1 mouse cellular context compared by ENCODE assay signal in the genomic region with DNA sequence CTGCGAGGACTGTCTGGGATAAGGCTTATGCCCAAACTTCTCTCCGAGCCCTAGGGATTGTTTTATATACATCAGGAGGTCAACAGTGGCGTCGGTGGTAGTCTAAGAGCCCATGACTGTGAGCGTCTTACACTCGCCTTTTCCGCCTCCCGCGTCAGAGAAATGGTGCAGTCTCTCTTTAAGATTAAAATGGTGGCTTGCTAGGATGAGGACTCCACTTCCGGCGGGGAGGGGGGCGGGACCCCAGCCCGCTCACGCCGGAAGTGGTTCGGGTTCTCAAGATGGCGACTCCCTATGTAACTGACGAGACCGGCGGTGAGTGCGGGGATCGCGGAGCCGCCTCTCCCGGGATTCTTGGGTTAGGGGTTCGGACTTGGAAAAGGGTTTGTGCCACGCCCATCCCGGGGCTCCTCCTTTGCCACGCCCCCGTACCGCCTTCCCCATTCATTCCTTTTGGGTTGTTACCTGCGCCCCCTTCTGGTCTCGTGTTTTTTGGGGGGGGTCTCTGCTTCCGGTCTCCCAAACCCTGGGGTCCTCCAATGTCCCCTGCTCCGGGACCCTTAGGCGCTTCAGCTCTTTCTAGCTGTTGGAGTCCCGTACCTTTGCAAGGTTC.
TF ChIP-seq lines count a peak whose summit lies in the region.

No protein-coding gene starts in this region.

TF ChIP-seq in C2C12, 6 proteins besides CTCF, POLR2A, EP300 and RAD21:
- TF ChIP-seq MAX (IDR thresholded peaks at IDR 0.05) (no peak), CEBPB (IDR thresholded peaks at IDR 0.05; ENCODE audit: low read depth) (no peak), USF1 (IDR thresholded peaks at IDR 0.05; ENCODE audit: low read depth) (no peak), MYOD1 (IDR thresholded peaks at IDR 0.05; ENCODE audit: control insufficient read depth, insufficient read length, low read depth) (no peak)
